Mouse (Mus musculus) urinary bladder, adult 18-20 months (tissue): ENCODE results near the gene Pigk.

ENCODE experiments used
- DNase-seq, 2 experiments: peaks; one replicate each; pipeline ENCODE4 v3.0.0; 2022; ENCODE audit warnings: low spot score in 2 of 2, mixed read lengths in 2 of 2

Gene Pigk

GRCm38 (mm10) chr3:152837938-152838337 is 124.0 kb downstream of the Pigk start:
- DNase-seq = no peak

GRCm38 (mm10) chr3:152841264-152841663 is 127.4 kb downstream of the Pigk start:
- no peak for DNase-seq

DNA sequence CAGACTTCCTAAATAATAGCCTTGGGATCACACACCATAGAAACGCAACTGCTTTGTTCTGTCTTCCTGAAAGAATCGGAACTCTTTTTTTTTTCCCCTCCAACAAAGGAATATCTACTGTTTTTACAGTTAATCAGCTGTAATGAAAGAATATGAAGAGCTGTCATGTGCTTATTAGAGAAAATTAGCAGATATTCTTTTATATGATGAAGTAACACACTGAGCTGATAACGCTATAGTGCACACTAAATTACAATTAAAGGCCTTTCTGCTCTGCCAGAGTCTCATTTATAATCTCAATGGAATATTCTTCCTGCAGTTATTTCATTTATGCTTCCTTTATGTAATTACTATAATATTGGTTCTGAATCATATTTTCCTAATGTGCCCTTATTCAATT is 128.7 kb downstream of the Pigk start:
- no peak for DNase-seq

GRCm38 (mm10) chr3:152843925-152844324 is 130.0 kb downstream of the Pigk start:
- DNase-seq = no peak

- DNase-seq = no peak
These were observed 141.2 kb downstream of the Pigk start for GRCm38 (mm10) chr3:152855006-152855614.

- DNase-seq = no peak
These were observed 142.2 kb downstream of the Pigk start for GRCm38 (mm10) chr3:152856095-152856494.

DNA sequence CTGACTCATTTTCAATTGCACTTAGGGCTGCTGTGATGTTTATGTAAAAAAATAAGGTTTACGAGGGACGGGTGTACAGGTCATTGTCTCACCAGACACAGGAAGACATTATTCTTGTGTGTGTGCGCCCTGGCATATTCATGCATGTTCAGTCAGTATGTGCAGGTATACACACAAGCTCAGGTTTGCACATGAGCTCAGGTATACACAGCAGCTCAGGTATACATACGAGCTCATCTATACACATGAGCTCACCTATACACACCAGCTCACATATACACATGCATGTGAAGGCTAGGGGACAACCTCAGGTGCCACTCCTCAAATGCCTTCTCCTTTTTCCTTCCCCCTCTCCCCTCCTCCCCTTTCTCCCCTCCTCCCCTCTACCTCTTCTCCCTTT is 147.6 kb downstream of the Pigk start:
- no peak for DNase-seq

DNA sequence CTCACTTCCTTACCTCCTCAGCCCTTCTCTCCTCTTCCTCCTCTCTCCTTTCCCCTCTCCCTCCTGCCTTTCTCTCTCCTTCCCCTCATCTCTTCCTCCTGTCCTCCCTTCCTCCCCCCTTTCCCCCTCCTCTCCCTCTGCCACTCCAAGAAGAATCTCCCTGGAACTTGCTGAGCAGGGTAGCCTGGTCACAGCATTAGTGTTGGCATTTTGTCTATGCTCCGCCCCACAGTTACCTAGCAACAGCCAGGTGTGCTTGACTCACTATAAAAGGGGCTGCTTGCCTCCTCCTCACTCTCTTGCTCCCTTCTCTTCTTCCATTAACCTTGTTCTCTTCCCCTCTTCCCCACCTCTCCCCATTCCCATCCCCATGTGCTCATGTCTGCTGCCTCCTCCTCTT is 148.1 kb downstream of the Pigk start:
- no peak for DNase-seq

- no peak for DNase-seq
These were observed 152.4 kb downstream of the Pigk start for GRCm38 (mm10) chr3:152866035-152866965.

GRCm38 (mm10) chr3:152867654-152868525 is 154.0 kb downstream of the Pigk start:
- DNase-seq = no peak

DNA sequence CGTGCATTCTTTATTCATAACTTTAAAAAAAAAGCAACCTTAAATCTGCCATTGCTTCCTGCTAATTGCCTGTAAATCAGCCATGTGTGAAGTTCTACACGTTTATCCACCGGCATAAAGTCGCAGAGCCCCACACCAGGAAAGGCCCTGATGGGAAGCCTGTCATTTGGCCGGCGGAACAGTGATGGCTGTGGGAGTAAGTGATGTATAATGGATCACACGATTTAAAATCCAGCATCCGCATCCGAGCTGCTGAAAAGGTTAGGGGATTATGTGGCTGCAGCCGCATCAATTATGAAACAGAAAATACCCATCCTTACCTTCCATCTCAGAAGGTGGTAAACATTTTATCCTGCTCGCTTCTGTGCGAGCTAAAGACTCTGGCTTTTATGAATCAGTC is 158.2 kb downstream of the Pigk start:
- no peak for DNase-seq

DNA sequence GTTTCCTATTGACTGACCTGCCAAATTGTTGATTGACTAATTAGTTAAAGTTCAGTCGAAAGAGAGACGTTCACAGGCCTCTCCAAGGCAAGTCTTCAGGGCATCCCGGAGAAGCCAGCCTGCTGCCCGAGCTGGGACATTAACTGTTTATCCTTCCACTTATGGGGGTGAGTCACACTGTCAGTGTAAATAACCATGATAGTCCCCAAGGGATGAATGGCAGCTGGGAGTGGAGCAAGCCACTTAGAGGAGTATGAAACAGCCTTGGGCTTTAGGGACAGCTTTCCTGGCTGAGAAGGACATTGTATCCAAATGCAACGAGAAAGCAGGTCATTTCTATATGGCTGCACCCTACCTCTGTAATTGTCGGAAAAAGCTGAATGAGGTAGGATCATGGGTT is 158.7 kb downstream of the Pigk start:
- DNase-seq = no peak

DNA sequence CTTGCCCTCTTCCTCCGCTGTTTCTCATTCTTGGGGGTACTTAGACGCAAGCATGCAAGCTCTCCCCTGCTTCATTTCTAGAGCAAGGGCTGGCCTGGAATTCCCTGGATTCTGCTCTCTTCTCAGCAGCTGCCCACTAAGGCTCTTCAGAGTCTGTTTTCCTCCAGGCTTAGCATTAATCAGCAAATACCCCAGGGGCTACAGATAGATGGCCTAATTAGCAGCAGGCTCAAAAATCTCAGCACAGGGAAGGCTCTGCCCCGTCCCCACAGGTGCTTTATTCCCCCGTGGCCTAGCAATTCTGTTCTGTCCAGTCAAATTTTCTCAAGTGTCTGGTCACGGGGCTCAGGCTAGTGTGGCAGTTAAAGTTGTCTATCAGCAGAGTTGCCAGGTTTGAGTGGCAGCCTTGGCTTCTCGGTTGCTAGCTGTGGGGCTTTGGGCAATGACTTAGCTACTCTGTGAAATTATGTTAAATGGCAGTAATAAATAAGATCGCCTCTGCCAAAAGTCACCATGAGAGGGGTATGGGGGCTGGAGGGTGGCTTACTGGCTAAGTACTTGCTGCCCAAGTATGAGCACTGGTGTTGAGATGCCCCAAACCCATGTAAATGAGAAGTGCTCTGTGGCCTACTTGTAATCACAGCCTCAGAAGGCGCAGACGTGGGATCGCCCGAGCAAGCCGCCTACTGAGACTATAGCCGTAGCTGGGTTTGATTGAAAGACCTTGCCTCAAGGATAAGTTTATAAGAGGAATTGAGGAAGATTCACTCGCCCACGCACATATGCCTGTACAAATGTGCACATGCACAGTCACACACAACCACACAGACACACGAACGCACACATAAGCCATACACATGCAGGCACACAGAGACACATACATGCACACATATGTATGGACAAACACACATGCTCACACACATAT is 160.8 kb downstream of the Pigk start:
- no peak for DNase-seq

GRCm38 (mm10) chr3:152875723-152876290 is 161.9 kb downstream of the Pigk start:
- DNase-seq = no peak

GRCm38 (mm10) chr3:152880121-152880835 is 166.4 kb downstream of the Pigk start:
- no peak for DNase-seq

- DNase-seq = no peak
These were observed 167.8 kb downstream of the Pigk start for GRCm38 (mm10) chr3:152881706-152882105.

GRCm38 (mm10) chr3:152883556-152883955 is 169.7 kb downstream of the Pigk start:
- DNase-seq = no peak

- DNase-seq = no peak
These were observed 172.8 kb downstream of the Pigk start for GRCm38 (mm10) chr3:152886749-152887148.

GRCm38 (mm10) chr3:152888116-152888515 is 174.2 kb downstream of the Pigk start:
- no peak for DNase-seq

DNA sequence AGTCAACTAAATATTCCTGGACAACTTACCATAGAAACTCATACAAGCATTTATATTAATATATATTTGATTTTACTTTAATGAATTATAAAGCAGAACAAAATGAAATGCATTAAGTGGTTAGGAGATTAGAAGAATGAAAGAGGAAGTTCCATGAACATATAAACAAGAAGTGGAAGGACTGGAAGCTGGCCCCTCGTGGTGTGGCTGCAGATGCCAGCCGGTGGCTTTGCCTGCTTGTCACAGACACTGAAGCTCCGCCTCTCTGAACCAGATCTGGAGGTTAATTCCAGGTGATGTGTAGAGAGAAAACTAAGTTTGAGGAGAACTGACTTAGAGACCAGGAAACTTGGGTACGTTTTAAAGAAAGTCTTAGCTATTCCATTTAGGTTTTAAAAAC is 181.0 kb downstream of the Pigk start:
- DNase-seq = no peak
